Comparison of ENCODE assay signal across 8 mouse cellular contexts in genomic region chr19:5794771-5795576, GRCm38 (mm10). TPM values are rescaled to one million over a fixed set of nuclear protein-coding genes. Genes with fewer than 3 reads are reported as not detected.
DNase-seq lines count a peak whose midpoint lies in the region; ATAC-seq and TF ChIP-seq lines count a peak whose summit lies in the region.

No protein-coding gene starts in this region.

- DNase-seq in gastrocnemius, adult 2 months = peak; percentile 52
- no peak for DNase-seq in gastrocnemius, postnatal 10 days
- peak; percentile 51 for DNase-seq in adrenal gland, postnatal 14 days
- peak; percentile 67 for DNase-seq in kidney, adult 2 months
- peak; percentile 73 for DNase-seq in yolk sac, embryonic 10.5 days (ENCODE audit: low spot score)
- DNase-seq in ovary, postnatal 36 days (ENCODE audit: low spot score) = no peak

- no peak for TF ChIP-seq CTCF in gastrocnemius, adult 2 months (IDR thresholded peaks at IDR 0.05)
- no peak for TF ChIP-seq CTCF in kidney, adult 2 months (conservative IDR thresholded peaks at IDR 0.05; ENCODE audit: insufficient read depth, insufficient read length, low read depth, low read length)

- H3K9me3 ChIP-seq in forebrain, embryonic 13.5 days (replicated peaks) = no peaks in the 10 kb centered on the region

- ATAC-seq in forebrain, embryonic 13.5 days = peak; percentile 39
- peak; percentile 26 for ATAC-seq in megakaryocyte, adult 5-6 weeks (ENCODE audit: poor library complexity, severe bottlenecking)

- H3K4me2 ChIP-seq in forebrain, embryonic 13.5 days = peak overlapping the region; percentile 99

- H3K27me3 ChIP-seq in forebrain, embryonic 13.5 days = no peaks in the 10 kb centered on the region
- no peaks in the 10 kb centered on the region for H3K27me3 ChIP-seq in kidney, adult 2 months (replicated peaks; ENCODE audit: control insufficient read depth, insufficient read depth, low read length)

- peaks cover 44% of the 10 kb centered on the region for H3K36me3 ChIP-seq in forebrain, embryonic 13.5 days (ENCODE audit: poor library complexity, severe bottlenecking)
- H3K36me3 ChIP-seq in kidney, adult 2 months (ENCODE audit: control insufficient read depth, insufficient read depth, low read length) = peaks cover 36% of the 10 kb centered on the region

- intact Hi-C loops in gastrocnemius, adult 2 months (cut with DNase I) = loop anchor here (2.0 kb wide), 1 partner anchor 24 kb away; no protein-coding TSS in a partner anchor

- H3K9ac ChIP-seq in forebrain, embryonic 13.5 days = peak overlapping the region; percentile 99; the same call in 1 of the 2 replicates

- 49% methylated on average over 5 of the region's 5 CpGs for WGBS in forebrain, embryonic 13.5 days
- 8% methylated on average over 5 of the region's 5 CpGs for WGBS in kidney, adult 2 months

- H3K4me3 ChIP-seq in gastrocnemius, adult 2 months = peak overlapping the region; percentile 80
- H3K4me3 ChIP-seq in forebrain, embryonic 13.5 days = peak overlapping the region; percentile 98
- H3K4me3 ChIP-seq in kidney, adult 2 months (ENCODE audit: insufficient read depth, low read depth, low read length) = peak overlapping the region; percentile 30

- H3K4me1 ChIP-seq in forebrain, embryonic 13.5 days = peaks cover 42% of the 10 kb centered on the region
- H3K4me1 ChIP-seq in kidney, adult 2 months (ENCODE audit: control insufficient read depth, insufficient read depth, low read length) = peaks cover 3% of the 10 kb centered on the region; the same call in 1 of the 2 replicates

- peak; percentile 79 for TF ChIP-seq POLR2A in kidney, adult 2 months (IDR thresholded peaks at IDR 0.05; ENCODE audit: low read depth, low read length)

- peak overlapping the region; percentile 100 for H3K27ac ChIP-seq in gastrocnemius, adult 2 months
- H3K27ac ChIP-seq in forebrain, embryonic 13.5 days = peak overlapping the region; percentile 66; the same call in 1 of the 2 replicates
- H3K27ac ChIP-seq in kidney, adult 2 months (ENCODE audit: insufficient read depth, low read depth, low read length) = peak overlapping the region; percentile 57

RNA-seq across cellular contexts. Expression of gene Scyl1, which starts 23.8 kb away (rescaled TPM):
- 10 to 100 TPM; 71.2 to 78.6 TPM for total RNA-seq in gastrocnemius, adult 2 months (2021)
- 10 to 100 TPM; 56.0 to 59.6 TPM for total RNA-seq in gastrocnemius, postnatal 10 days (2021)
- total RNA-seq in adrenal gland, postnatal 14 days (2021) = 87.4 and 92.1 TPM in 2 replicates
- polyA plus RNA-seq in forebrain, embryonic 13.5 days (2015; fragmentation: Nextera tagmentation; extraction: Ambion mirVana) = 56.4 and 62.6 TPM in 2 replicates
- 107 and 134 TPM in 2 replicates for polyA plus RNA-seq in kidney, adult 2 months (2012; rRNA removed)
- 20.2 and 21.8 TPM in 2 replicates for total RNA-seq in megakaryocyte, adult 5-6 weeks (2015)
- 30.9 and 41.5 TPM in 2 replicates for total RNA-seq in megakaryocyte, adult 5-6 weeks (2017)

RNA-seq across cellular contexts. Expression of gene Ltbp3, which starts 54.3 kb away (rescaled TPM):
- total RNA-seq in gastrocnemius, adult 2 months (2021) = 10 to 100 TPM; 32.4 to 44.6 TPM
- 100 to 1,000 TPM in 1 of 2 experiments, 10 to 100 TPM in 1; 88.0 to 113 TPM for total RNA-seq in gastrocnemius, postnatal 10 days (2021)
- total RNA-seq in adrenal gland, postnatal 14 days (2021) = 212 and 214 TPM in 2 replicates
- 8.3 and 13.1 TPM in 2 replicates for polyA plus RNA-seq in forebrain, embryonic 13.5 days (2015; fragmentation: Nextera tagmentation; extraction: Ambion mirVana)
- 52.8 and 61.8 TPM in 2 replicates for polyA plus RNA-seq in kidney, adult 2 months (2012; rRNA removed)
- total RNA-seq in megakaryocyte, adult 5-6 weeks (2015) = 1.5 TPM in 1 of 2 replicates, not detected in the other
- total RNA-seq in megakaryocyte, adult 5-6 weeks (2017) = 0.18 and 2.8 TPM in 2 replicates

Comparison
In these comparisons a context has a peak if more than half of its experiments do, and no peak if none do; other contexts are left out.
1. DNase-seq: peak in gastrocnemius, adult 2 months (single experiment), adrenal gland, postnatal 14 days (single experiment), kidney, adult 2 months (single experiment) and yolk sac, embryonic 10.5 days (single experiment); none in gastrocnemius, postnatal 10 days (single experiment) and ovary, postnatal 36 days (single experiment).
2. H3K4me3 ChIP-seq: peak in every context shown above with its lines; median percentile 98 in forebrain, embryonic 13.5 days; 80 in gastrocnemius, adult 2 months; 30 in kidney, adult 2 months.
3. RNA of gene Ltbp3, which starts 54.3 kb away (total RNA-seq): 212 to 214 TPM in adrenal gland, postnatal 14 days, 88.0 to 113 TPM in gastrocnemius, postnatal 10 days and 32.4 to 44.6 TPM in gastrocnemius, adult 2 months; 0.18 to 2.8 TPM in megakaryocyte, adult 5-6 weeks; every median in the first group is over 4 times any median in the second.
4. Peak in every context shown above with its lines, with median percentiles within 50 percentile points of each other: H3K27ac ChIP-seq.